Mouse (Mus musculus): Measurements from ENCODE around the gene Srrd.

GRCm38 (mm10) chr5:112289819-112290535 is 52.9 kb downstream of the Srrd start:
- no peak for TF ChIP-seq CTCF (IDR thresholded peaks at IDR 0.05; ENCODE audit: insufficient read depth, low read length)
- no peak for TF ChIP-seq POLR2A (IDR thresholded peaks at IDR 0.05; ENCODE audit: borderline replicate concordance, extremely low read depth, low read depth, low read length)
